Mouse (Mus musculus) hindbrain, embryonic 14.5 days (tissue): Measurements from ENCODE around the gene Arhgef3. TPM values are rescaled to one million over a fixed set of nuclear protein-coding genes. Genes with fewer than 3 reads are reported as not detected.

Experiments used
- ATAC-seq: fragments of 200-750 bp; cut with Nextera tagmentation; 2 replicates; pipeline ENCODE4 v1.8.0; 2017; ENCODE audit warnings: moderate number of reproducible peaks, mild to moderate bottlenecking, moderate TSS enrichment, moderate library complexity; ENCODE audit not compliant: low FRiP score
- DNase-seq: peaks from one replicate; pipeline ENCODE4 v3.0.0-alpha.2; 2015; ENCODE audit warnings: low spot score
- H3K27ac ChIP-seq: fragments of 300-500 bp; sonication (generic); 2 replicates; pipeline ENCODE4 v1.5.1; 2014; ENCODE audit warnings: mild to moderate bottlenecking, moderate library complexity
- H3K27me3 ChIP-seq: fragments of 300-500 bp; sonication (generic); 2 replicates; pipeline ENCODE4 v1.6.1; 2014; ENCODE audit warnings: mild to moderate bottlenecking, low read length, mixed read lengths; ENCODE audit not compliant: control insufficient read depth, insufficient read depth
- H3K36me3 ChIP-seq: fragments of 300-500 bp; sonication (generic); replicated peaks from 2 replicates; pipeline ENCODE4 v1.6.1; 2014; ENCODE audit not compliant: control insufficient read depth, insufficient read depth
- H3K4me1 ChIP-seq: fragments of 300-500 bp; sonication (generic); replicated peaks from 2 replicates; pipeline ENCODE4 v1.6.1; 2014; ENCODE audit warnings: antibody characterized with exemption, low read length, mixed read lengths; ENCODE audit not compliant: control insufficient read depth, insufficient read depth
- H3K4me2 ChIP-seq: fragments of 300-500 bp; sonication (generic); replicated peaks from 2 replicates; pipeline ENCODE4 v1.6.1; 2014; ENCODE audit warnings: mild to moderate bottlenecking, moderate library complexity
- H3K4me3 ChIP-seq: fragments of 300-500 bp; sonication (generic); replicated peaks from 2 replicates; pipeline ENCODE4 v1.5.1; 2014; ENCODE audit warnings: mild to moderate bottlenecking, low read length
- H3K9ac ChIP-seq: fragments of 300-500 bp; sonication (generic); 2 replicates; pipeline ENCODE4 v1.6.1; 2014
- H3K9me3 ChIP-seq: fragments of 300-500 bp; sonication (generic); 2 replicates; pipeline ENCODE4 v1.6.1; 2016; ENCODE audit warnings: low read length; ENCODE audit not compliant: control insufficient read depth
- WGBS: fragments of 180-500 bp; shearing (Covaris S2); extraction: QIAGEN DNeasy Blood & Tissue Kit; methylation state at CpG from one replicate; pipeline ENCODE4 v1.1.7; 2014; 5-methylcytosine and 5-hydroxymethylcytosine counted together
- microRNA-seq: library from miRNA; unstranded; fragments of <30 nt; microRNA quantifications from one replicate; pipeline ENCODE4, GENCODE M21; 2016
- polyA plus RNA-seq: library from polyadenylated mRNA; unstranded; fragments of >200 nt; fragmentation: Nextera tagmentation; extraction: Ambion mirVana; gene quantifications from 2 replicates; pipeline ENCODE4 v1.2.1, GENCODE M21; 2014

Gene Arhgef3
- polyA plus RNA-seq, 1 experiment from 2014 or later, result 11.8 TPM

DNA sequence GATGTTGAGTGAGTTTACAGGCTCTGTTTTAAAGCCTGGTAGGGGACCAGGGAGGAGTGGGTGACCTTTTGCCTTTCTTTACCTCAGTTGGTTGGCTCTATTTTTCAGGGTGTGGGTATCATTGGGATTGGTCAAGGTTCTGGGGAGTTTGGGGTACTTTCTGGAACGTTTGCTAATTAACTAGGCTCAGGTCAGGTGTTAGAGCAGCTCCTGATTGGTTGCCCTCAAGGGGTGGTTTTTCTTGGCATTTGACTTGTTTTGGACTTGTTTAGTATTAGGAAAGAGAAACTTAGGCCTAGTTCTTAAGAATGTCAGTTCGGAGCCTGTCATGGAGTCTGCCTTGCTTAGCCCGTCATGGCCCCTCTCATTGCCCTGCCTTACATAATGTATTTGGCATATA lies 322.1 kb downstream of the Arhgef3 start:
- peaks cover 26% of the 10 kb centered on the region for H3K36me3 ChIP-seq
- no peaks in the 10 kb centered on the region for H3K27me3 ChIP-seq
- WGBS, result 88% methylated on average over 3 of the region's 3 CpGs
- DNase-seq, result no peak
- H3K4me1 ChIP-seq, result no peaks in the 10 kb centered on the region
- ATAC-seq, result no peak
- H3K4me2 ChIP-seq, result no peak overlapping the region
- no peak overlapping the region for H3K9ac ChIP-seq
- H3K9me3 ChIP-seq, result 0 out of 2 replicates have a peak, but pooled peaks cover 5% of the 10 kb centered on the region
- no peak overlapping the region for H3K27ac ChIP-seq
- H3K4me3 ChIP-seq, result no peak overlapping the region

DNA sequence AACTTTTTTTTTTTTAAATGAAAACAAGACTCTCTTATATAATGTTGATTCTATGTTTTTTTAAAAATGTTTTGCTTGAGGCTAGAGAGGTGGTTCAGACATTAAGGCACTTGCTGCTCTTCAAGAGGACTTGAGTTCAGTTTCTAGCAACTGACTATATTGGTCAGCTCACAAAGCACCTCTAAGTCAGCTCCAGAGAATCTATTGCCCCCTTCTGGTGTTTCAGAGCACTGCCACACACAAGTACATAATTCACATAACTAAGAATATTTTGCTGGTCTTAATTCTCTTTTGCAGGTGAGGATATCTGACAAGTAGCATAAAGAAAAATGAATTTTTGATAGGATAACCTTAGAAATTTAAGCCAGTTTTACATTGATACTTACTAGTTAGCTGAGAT lies 326.2 kb downstream of the Arhgef3 start:
- H3K27ac ChIP-seq, result no peak overlapping the region
- DNase-seq, result no peak
- peaks cover 51% of the 10 kb centered on the region for H3K36me3 ChIP-seq
- H3K9me3 ChIP-seq, result no peaks in the 10 kb centered on the region
- H3K4me1 ChIP-seq, result no peaks in the 10 kb centered on the region
- ATAC-seq, result no peak
- H3K27me3 ChIP-seq, result no peaks in the 10 kb centered on the region
- no peak overlapping the region for H3K4me3 ChIP-seq
- no peak overlapping the region for H3K9ac ChIP-seq
- H3K4me2 ChIP-seq, result no peak overlapping the region

DNA sequence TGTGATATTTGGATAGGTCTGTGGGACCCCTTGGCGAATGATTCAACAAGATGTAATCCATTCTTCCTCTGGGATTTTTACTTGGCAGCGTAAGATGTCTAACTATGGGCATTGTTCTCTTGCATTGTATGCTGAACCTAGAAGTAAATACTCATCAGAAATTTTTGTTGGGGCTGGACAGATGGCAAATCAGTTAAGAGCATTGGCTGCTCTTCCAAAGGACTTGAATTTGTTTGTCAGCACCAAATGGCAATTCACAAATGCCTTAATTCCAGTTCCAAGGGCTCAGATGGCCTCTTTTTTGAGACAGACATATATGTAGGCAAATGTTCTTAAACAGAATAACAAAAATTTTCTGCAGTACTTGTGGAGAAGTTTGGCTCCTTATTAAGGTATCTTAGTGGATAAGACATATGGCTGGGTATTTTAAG lies 330.2 kb downstream of the Arhgef3 start:
- DNase-seq (no peak), ATAC-seq (no peak)
- H3K4me3 ChIP-seq, result no peak overlapping the region
- no peaks in the 10 kb centered on the region for H3K9me3 ChIP-seq
- H3K36me3 ChIP-seq, result peaks cover 78% of the 10 kb centered on the region
- no peaks in the 10 kb centered on the region for H3K27me3 ChIP-seq
- H3K4me1 ChIP-seq, result no peaks in the 10 kb centered on the region
- WGBS, result 77% methylated on average over 2 of the region's 2 CpGs
- H3K27ac ChIP-seq, result no peak overlapping the region
- H3K4me2 ChIP-seq, result no peak overlapping the region
- no peak overlapping the region for H3K9ac ChIP-seq

DNA sequence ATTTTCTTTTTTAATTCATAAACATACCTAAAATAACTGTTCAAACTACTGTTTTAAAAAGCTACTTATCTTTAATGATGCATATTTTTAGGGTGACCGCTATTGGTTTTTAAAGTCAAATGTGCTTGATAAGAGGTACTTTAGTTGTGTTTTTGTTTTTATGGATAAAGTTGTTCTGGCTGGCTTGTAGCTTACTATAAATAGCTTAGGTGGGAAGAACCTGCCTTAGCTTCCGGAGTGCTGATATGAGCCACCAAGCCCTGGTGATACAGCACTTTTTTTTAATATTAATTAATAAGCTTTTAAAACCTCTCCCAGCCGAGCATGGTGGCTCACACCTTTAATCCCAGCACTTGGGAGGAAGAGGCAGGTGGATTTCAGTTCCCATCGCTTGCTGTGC lies 332.3 kb downstream of the Arhgef3 start:
- 94% methylated on average over 4 of the region's 4 CpGs for WGBS
- Histone ChIP-seq H3K9ac (no peak overlapping the region), H3K27ac (no peak overlapping the region), H3K4me3 (no peak overlapping the region), H3K36me3 (peaks cover 78% of the 10 kb centered on the region), H3K27me3 (no peaks in the 10 kb centered on the region), H3K4me1 (no peaks in the 10 kb centered on the region), H3K9me3 (no peaks in the 10 kb centered on the region), H3K4me2 (no peak overlapping the region)
- DNase-seq (no peak), ATAC-seq (no peak)

Small RNAs within 50 kb of the gene (microRNA-seq; reads per million reads assigned to microRNA genes)
- gene Gm23633, result not detected

Other genes with a start within 250 kb of the Arhgef3 start
- 0.17 TPM in 2 replicates for gene Asb14, start 220.3 kb upstream of the Arhgef3 start, polyA plus RNA-seq
- 69.9 and 70.5 TPM in 2 replicates for gene Appl1, start 143.7 kb upstream of the Arhgef3 start, polyA plus RNA-seq
- 0.20 TPM in 1 of 2 replicates, not detected in the other for gene Hesx1, start 120.5 kb upstream of the Arhgef3 start, polyA plus RNA-seq
- gene Il17rd, start 76.0 kb upstream of the Arhgef3 start, polyA plus RNA-seq, result 2.8 TPM in 2 replicates